Comparison of ENCODE assay signal across 26 mouse cellular contexts in genomic region chr9:43447372-43447771, GRCm38 (mm10).
DNase-seq lines count a peak whose midpoint lies in the region; ATAC-seq and TF ChIP-seq lines count a peak whose summit lies in the region.
"Had no signal": no experiment of that assay in that cellular context is flagged by ENCODE, and none has a peak within 500 bp of the region (broad histone marks: within the 10 kb centered on the region; RNA-seq: fewer than 3 reads in every experiment).

No protein-coding gene starts in this region.

- H3K4me1 ChIP-seq in lung, postnatal 0 days (ENCODE audit: insufficient read depth, low read depth, low read length): no peaks in the 10 kb centered on the region
- H3K4me1 ChIP-seq in stomach, postnatal 0 days (replicated peaks; ENCODE audit: control insufficient read depth, insufficient read depth): no peaks in the 10 kb centered on the region
- H3K4me1 ChIP-seq: embryonic facial prominence, embryonic 13.5 days; forebrain, embryonic 13.5 days; heart, embryonic 10.5 days; limb, embryonic 10.5 days; liver, embryonic 15.5 days; midbrain, embryonic 15.5 days had no signal

- no peak overlapping the region for H3K4me3 ChIP-seq in lung, postnatal 0 days (ENCODE audit: low read depth, low read length)
- no peak overlapping the region for H3K4me3 ChIP-seq in stomach, postnatal 0 days (ENCODE audit: low read depth, low read length)
- H3K4me3 ChIP-seq: embryonic facial prominence, embryonic 13.5 days; forebrain, embryonic 13.5 days; heart, embryonic 10.5 days; hindbrain, embryonic 10.5 days; left cerebral cortex, adult 2 months; limb, embryonic 10.5 days; liver, embryonic 15.5 days; midbrain, embryonic 15.5 days; myocyte; neural tube, embryonic 13.5 days had no signal

- no peak overlapping the region for H3K27ac ChIP-seq in lung, postnatal 0 days (ENCODE audit: low read length)
- no peak overlapping the region for H3K27ac ChIP-seq in stomach, postnatal 0 days (replicated peaks)
- H3K27ac ChIP-seq: embryonic facial prominence, embryonic 13.5 days; forebrain, embryonic 13.5 days; heart, embryonic 10.5 days; hindbrain, embryonic 10.5 days; left cerebral cortex, adult 2 months; limb, embryonic 10.5 days; liver, embryonic 15.5 days; macrophage; midbrain, embryonic 15.5 days had no signal

- WGBS in lung, postnatal 0 days: 45% methylated on average over 7 of the region's 7 CpGs
- WGBS in stomach, postnatal 0 days: 42% methylated on average over 7 of the region's 7 CpGs

- DNase-seq in lung, postnatal 0 days (ENCODE audit: low spot score): peak; percentile 7
- no peak for DNase-seq in lung, adult 18-20 months
- peak; percentile 48 to 55 for DNase-seq in kidney, adult 8-10 months
- peak; percentile 58 for DNase-seq in kidney, postnatal 10 days
- peak; percentile 34 for DNase-seq in stomach, postnatal 0 days (ENCODE audit: low spot score)
- no peak for DNase-seq in gastrocnemius, postnatal 10 days
- no peak for DNase-seq in B cell, adult 2 months
- DNase-seq: adrenal gland, postnatal 10 days; cerebellum, adult 2 months; cerebellum, postnatal 25 days; liver; retina, postnatal 1 day; right cerebral cortex, postnatal 25 days; thymus, adult 2 months had no signal

- no peak overlapping the region for H3K9ac ChIP-seq in lung, postnatal 0 days (replicated peaks; ENCODE audit: low read depth)
- H3K9ac ChIP-seq in stomach, postnatal 0 days (ENCODE audit: low read length): no peak overlapping the region
- H3K9ac ChIP-seq: embryonic facial prominence, embryonic 13.5 days; forebrain, embryonic 13.5 days; liver, embryonic 15.5 days; midbrain, embryonic 15.5 days; neural tube, embryonic 13.5 days had no signal

- no peak overlapping the region for H3K4me2 ChIP-seq in lung, postnatal 0 days (replicated peaks; ENCODE audit: low read depth, low read length)
- H3K4me2 ChIP-seq in stomach, postnatal 0 days (replicated peaks; ENCODE audit: low read depth): no peak overlapping the region
- H3K4me2 ChIP-seq: embryonic facial prominence, embryonic 13.5 days; forebrain, embryonic 13.5 days; liver, embryonic 15.5 days; midbrain, embryonic 15.5 days; neural tube, embryonic 13.5 days had no signal

- no peaks in the 10 kb centered on the region for H3K9me3 ChIP-seq in lung, postnatal 0 days (ENCODE audit: low read length)
- no peaks in the 10 kb centered on the region for H3K9me3 ChIP-seq in stomach, postnatal 0 days (ENCODE audit: control insufficient read depth, low read length)
- H3K9me3 ChIP-seq: embryonic facial prominence, embryonic 13.5 days; forebrain, embryonic 13.5 days; heart, embryonic 10.5 days; hindbrain, embryonic 10.5 days; limb, embryonic 10.5 days; liver, embryonic 15.5 days; midbrain, embryonic 15.5 days; neural tube, embryonic 13.5 days had no signal

- no peak for TF ChIP-seq CTCF in lung, postnatal 0 days (IDR thresholded peaks at IDR 0.05)
- TF ChIP-seq CTCF in stomach, postnatal 0 days (IDR thresholded peaks at IDR 0.05; ENCODE audit: low read depth): no peak

- TF ChIP-seq EP300 in lung, postnatal 0 days (IDR thresholded peaks at IDR 0.05): no peak
- TF ChIP-seq EP300 in stomach, postnatal 0 days (optimal IDR thresholded peaks at IDR 0.05): no peak

- no peaks in the 10 kb centered on the region for H3K36me3 ChIP-seq in lung, postnatal 0 days (ENCODE audit: insufficient read depth, low read length)
- no peaks in the 10 kb centered on the region for H3K36me3 ChIP-seq in stomach, postnatal 0 days (ENCODE audit: control insufficient read depth, insufficient read depth, low read length)
- H3K36me3 ChIP-seq: embryonic facial prominence, embryonic 13.5 days; heart, embryonic 10.5 days; hindbrain, embryonic 10.5 days; limb, embryonic 10.5 days; liver, embryonic 15.5 days; midbrain, embryonic 15.5 days; neural tube, embryonic 13.5 days had no signal

- no peaks in the 10 kb centered on the region for H3K27me3 ChIP-seq in lung, postnatal 0 days (replicated peaks; ENCODE audit: insufficient read depth, low read length)
- H3K27me3 ChIP-seq in stomach, postnatal 0 days (ENCODE audit: control insufficient read depth, insufficient read depth, low read length): no peaks in the 10 kb centered on the region
- H3K27me3 ChIP-seq: liver, embryonic 15.5 days; midbrain, embryonic 15.5 days had no signal

- no peak for ATAC-seq in lung, postnatal 0 days
- peak; percentile 42; the same call in 1 of the 2 replicates for ATAC-seq in stomach, postnatal 0 days (ENCODE audit: low FRiP score, low TSS enrichment)
- ATAC-seq: forebrain, embryonic 13.5 days; hindbrain, embryonic 16.5 days; midbrain, embryonic 15.5 days had no signal

Comparison
In these comparisons a context has a peak if more than half of its experiments do, and no peak if none do; other contexts are left out.
1. DNase-seq: peak in lung, postnatal 0 days (single experiment), kidney, adult 8-10 months (2 of 2), kidney, postnatal 10 days (single experiment) and stomach, postnatal 0 days (single experiment); none in lung, adult 18-20 months (0 of 2), gastrocnemius, postnatal 10 days (single experiment) and B cell, adult 2 months (0 of 2).